Mouse (Mus musculus) left cerebral cortex, adult 8-10 months (tissue): ENCODE data around the gene Fer1l5. TPM values are rescaled to one million over a fixed set of nuclear protein-coding genes. Genes with fewer than 3 reads are reported as not detected.

ENCODE experiments used
- DNase-seq, 2 experiments: peaks; one replicate each; pipeline ENCODE4 v3.0.0; 2022; ENCODE audit warnings: low spot score in 2 of 2
- total RNA-seq, 4 experiments: library from RNA; stranded (reverse); gene quantifications; 2 replicates each; pipeline ENCODE4 v1.2.4; 2022

The Fer1l5 gene
- total RNA-seq, 4 experiments from 2014 or later, result not detected

DNA sequence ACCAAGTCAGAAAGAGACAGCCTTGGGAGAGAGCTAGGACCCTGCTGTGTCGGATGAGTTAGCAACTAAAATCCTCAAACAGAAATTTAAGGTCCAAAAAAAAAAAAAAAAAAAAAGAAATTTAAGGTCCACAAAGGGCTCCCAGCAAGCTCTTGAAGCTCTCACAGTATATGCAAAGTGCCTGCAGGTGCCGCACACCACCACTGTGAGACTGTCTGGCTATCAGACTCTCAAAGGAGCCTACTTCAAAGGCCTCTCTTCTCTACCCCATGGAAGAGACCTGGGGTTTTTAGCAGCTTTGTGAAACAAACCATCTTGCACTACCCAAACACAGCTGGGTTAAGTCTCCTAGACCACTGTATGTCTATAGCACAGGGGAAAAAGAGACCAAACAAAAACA lies 57.4 kb downstream of the Fer1l5 start:
- DNase-seq, result no peak

DNA sequence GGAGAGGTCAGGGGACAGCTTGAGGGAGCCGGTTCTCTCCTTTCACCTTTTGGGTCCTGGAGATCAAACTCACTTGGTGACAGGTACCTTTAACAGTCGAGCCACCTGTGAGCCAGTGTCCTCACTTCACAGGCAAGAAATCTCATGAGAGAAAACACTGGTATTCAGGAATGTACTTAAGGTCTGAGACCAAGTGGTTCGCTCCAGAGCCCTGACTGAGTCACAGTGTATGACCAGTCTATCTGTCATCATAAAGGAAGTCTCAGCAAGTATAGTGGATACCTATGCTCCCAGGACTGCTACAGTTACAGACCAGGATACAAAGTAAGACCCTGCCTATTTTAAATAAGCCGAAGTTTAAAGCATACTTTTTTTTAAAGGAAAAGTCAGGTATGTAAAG lies 60.9 kb downstream of the Fer1l5 start:
- no peak for DNase-seq

DNA sequence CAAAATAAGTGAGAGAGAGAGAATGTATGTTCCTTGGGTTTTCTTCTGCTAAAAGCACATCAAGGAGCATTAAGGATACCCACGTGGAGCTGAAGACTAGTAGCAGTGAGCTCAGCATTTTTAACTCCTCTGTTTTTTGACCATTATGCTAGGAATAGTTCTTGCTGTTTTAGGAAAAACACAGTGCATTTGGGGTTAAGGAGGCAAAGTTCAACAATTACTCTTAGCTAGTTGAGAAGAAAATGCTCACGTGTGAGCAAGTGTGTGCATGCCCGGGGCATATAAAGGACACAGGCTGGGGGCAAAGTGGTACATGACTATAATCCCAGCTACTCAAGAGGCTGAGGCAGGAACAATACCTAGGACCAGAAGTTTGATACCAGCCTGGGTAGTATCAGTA lies 61.5 kb downstream of the Fer1l5 start:
- no peak for DNase-seq

DNA sequence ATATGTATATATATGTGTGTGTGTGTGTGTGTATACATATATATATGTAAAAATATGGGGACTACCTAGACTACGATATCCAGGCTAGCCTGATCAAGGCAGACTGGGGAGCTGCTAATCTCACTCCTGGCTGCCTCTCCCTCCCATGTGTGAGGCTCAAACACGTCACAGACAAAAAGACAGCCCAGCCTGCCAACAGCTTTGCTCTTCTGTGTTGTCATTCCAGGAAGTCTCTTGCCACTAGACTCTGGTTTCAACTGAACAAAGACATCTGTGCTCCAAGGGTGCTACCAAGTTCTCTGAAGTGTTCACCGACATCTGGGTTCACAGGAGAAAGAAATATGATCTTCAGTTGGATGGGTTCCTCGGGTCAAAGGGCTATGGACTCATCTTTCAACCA lies 63.0 kb downstream of the Fer1l5 start:
- no peak for DNase-seq

DNA sequence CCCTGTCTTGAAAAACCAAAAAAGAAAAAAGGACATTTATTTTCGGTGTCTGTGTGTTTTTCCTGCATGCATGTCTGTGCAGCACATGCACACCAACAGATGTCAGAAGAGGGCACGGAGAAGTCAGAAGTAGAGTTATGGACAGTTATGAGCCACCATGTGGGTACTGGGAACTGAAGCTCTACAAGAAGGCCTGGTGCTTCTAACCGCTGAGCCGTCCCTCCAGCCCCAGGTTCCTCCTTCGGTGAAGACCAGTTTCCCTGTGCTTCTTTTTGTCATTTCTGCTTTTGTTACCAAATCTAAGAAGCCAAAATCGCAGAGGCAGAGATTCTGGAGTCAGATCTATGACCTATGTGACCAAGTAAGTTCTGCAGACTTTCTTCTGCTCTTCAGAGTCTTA lies 64.4 kb downstream of the Fer1l5 start:
- DNase-seq, result no peak

DNA sequence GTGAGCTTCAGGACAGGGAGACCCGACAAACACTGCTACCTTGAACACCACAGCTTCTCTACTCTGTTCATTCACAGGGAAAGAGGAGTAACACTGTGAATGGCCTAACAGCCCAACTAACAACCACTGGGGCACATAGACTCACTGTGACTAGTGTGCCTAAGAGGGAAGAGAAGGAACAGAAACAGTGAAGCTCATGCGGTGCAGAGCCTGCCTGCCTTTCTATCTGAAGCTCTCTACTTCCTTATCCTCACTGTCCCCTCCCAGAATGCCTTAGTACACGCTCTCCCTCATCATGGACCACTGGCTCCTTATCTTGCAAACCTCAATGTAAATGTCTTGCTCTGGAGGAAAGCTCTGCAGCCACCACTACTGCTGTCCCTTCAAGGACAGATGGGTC lies 65.1 kb downstream of the Fer1l5 start:
- DNase-seq, result no peak

DNA sequence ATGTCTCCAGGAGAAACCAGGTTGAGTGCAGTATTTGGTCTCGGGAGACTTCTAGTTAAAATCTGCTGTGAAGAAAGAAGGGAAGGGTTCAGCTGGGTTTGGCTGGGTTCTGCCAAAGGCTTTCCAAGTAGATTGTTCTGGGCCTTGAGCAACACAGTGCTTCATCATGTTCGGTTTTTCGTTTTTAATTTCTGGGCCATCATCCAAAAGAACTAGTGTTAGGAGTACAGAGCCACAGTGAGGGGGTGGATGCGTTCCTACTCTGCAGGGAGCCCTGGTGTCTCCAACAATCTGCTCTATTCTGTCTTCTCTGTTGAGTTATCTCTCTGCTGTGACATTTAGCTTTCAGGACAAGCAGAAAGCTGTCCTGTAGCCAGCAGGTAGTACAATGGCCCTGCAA lies 69.0 kb downstream of the Fer1l5 start:
- peak in 1 of 2 experiments; percentile 65 for DNase-seq

DNA sequence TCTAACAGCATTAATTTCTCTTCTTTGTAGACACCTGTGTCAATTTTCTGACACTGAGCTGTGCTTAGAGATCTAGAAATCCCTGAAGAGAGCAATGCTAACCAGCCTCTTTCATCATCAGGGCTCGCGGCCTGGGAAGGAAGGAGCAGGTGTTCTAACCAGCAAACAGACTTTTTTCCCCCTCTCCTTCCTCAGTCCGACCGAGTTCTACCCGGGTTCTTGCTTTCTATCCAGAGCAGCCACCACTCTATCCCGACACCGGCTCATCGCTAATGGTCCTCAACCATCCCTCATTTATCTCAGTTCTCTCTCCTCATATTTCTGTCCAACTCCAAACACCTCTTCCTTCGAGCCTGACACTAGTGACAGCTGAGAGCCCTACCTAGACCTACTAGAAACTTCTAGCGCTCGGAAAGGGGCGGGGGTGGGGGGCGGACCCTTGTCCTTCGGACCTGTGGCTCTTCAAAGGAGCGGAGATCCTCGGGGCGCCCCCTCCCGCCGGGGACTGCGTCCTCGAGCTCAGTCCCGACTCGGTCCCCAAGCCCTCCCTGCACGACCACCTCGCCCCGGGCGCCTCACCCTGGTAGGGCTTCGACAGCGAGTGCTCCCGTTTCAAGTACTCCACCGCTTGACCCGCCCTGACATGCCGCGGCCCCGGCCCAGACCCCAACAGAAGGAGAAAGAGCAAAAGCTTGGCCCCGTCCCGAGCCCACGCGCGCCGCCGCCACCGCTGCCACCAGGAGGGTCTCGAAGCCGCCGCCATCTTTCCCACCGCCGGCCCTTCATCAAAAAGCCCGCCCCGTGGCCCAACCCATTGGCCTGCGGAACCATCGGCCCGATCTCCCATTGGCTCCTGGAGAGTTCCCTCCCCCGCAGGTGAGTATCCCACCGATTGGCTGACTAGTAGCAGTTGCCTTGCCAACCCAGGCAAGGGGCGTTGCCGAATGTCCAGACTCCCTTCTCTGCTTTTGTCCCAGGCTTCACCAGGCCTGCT lies 72.7 kb downstream of the Fer1l5 start, which contains the start of gene Lman2l:
Gene Lman2l (minus strand): TSS at position 801 of the 994 bp plus-strand sequence.
- peak; percentile 84 to 98 for DNase-seq

DNA sequence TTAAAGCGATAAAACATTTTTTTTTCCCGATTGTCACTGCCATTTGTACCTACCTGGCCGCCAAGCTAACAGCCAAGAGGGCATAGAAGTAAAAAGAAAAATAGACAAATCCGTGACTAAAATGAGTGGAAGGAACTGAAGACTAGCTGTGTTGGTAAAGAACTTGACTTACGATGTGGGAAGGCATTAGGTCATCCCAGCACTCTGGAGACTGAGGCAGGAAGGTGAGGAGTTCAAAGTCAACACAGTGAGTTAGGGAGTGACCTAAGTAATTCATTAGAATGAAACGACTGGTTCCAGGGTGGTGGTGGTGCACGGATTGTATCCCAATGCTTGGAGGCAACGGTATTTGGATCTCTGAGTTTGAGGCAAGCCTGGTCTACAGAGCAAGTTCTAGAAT lies 73.4 kb downstream of the Fer1l5 start:
- no peak for DNase-seq

DNA sequence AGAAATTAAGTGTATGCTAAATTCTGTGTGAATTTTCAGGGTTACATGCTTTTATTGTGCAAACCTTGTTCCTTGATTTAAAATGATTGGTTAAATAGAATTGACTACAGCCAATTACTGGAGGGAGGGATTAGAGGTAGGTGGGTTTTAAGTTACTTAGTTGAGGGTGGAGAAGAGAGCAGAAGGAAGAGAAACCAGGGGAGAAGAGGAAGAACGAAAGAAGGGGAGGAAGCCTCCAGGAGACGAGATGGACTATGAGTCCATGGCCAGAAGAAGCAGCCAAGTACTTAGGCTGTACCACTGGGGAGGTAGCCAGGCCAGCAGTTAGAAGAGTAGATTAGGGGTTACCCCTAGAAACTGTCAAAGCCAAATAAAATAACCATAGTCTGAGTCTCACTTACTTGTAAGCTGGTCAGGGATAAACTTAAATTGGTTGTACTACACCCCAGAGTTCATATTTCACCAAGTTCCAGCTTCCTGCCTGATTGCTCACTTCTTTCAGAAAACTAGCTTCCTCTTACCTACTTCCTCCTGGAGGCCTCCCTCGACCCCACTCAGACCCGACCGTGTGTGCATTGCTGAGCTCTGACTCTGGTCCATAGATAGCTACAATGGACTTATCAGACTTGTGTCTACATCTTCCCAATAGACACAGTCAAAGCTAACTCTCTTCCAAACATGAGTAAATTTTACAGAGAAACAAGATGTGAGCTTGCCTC lies 74.2 kb downstream of the Fer1l5 start:
- DNase-seq, result no peak

DNA sequence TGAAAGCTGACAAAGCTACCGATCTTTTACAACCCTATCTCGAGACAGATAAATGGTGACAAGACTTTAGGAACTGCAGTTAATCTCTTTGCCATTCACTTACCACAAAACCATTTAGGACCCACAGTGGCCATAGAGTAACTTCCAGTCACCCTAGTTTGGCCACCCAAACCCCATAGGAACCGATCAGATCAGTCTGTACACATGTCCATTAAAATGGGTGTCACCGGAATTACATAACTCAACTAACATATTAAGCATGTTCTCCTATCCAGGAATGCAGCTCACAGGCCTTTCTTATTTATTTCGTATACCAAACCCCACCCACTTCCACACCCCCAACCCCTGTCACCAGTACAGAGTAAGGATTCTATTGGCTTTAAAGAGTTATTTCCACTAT lies 74.8 kb downstream of the Fer1l5 start:
- DNase-seq, result no peak

DNA sequence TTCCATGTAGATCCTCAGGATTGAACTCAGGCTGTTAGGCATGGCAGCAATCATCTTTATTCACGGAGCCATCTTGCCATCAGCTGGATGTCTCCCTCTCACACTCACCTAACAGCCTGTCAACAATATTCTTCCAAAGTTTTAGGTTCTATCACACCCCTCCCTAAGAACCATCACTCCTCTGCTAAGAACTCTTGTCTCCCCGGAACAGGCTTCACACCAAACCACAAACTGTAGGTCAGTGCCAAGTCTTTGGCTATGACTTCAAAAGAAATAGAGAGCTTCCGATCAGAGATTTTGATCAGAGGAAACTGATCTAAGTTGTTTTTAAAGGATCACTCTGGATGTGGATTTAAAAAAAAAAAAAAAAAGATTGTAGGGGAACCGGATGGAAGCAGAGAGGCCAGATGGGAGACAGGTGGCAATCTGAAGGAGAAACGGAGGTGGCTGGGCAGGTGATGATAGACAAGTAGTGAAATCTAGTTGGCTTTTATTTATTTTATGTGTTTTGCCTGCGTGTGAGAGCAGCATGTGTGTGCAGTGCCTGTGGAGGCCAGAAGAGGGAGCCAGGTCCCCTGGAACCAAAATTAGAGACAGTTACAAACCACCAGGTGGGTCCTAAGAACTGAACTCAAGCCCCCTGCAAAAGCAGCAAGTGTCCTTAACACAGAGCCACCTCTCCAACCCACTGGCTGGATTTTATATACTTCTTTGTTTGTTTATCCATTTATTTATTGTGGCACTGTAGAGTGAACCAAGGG lies 82.1 kb downstream of the Fer1l5 start:
- DNase-seq, result no peak

DNA sequence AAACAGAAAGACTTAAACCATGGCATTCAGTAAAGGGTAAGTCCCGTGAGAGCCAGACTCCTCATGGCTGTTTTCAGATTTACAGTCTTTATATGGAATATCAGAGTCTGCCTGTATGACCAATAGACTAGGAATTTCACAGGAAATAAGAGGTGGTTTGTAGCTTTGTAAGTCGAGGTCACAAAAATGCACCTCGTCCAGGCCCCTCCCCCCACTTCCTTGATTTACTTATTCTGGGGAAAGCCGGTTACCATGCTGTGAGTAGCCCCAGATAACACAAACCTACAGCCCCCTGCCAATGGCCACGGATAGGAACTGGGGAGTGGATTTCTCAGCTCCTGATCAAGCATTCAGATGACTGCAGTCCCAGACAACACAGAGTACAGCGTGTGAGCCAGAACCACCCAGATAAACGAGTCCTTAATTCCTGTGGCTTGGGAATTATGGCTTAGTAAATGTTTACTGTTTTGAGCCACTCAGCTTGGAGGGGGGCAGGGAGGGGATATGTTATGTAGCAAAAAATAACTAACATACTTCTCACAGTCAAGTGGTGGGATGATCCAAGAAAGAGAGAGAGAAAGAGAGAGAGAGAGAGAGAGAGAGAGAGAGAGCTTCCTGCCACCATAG lies 85.4 kb downstream of the Fer1l5 start:
- DNase-seq, result no peak

DNA sequence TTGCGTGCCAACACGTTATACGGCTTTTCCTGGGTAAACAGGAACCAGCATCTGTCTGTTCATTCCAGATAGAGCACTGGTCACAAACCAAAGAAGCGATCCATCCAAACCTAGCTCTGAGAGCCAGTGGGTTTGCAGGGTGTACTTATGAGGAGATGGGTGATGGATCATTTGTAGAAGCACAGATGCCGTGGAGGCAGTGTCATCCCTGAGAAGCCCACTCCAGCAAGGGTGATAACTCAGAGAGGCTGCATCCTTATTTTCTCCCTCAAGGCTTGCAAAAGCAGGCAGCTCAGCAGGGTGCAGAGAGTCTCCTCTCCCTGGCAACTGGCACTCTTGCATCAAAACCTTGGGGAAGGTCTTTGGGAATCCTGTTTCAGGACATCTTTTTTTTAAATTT lies 86.1 kb downstream of the Fer1l5 start:
- DNase-seq, result no peak

DNA sequence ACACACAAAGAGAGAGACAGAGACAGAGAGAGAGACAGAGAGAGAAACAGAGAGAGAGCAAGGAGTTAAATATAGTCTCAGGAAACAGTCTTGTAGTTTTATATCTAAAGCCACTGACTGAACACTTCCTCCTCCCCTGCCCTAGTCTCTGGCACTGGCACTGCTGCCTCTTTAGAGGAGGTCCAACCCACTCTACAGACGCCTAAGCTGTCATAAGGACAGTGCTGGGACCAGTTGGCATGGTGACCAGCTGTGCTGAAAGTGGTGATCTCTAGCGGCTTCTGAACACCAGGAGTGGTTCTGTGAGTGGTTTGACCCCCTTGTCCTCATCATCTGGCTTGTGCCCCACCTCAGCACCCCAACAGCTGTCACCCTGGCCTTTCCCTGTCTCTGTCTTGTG lies 89.7 kb downstream of the Fer1l5 start:
- no peak for DNase-seq

DNA sequence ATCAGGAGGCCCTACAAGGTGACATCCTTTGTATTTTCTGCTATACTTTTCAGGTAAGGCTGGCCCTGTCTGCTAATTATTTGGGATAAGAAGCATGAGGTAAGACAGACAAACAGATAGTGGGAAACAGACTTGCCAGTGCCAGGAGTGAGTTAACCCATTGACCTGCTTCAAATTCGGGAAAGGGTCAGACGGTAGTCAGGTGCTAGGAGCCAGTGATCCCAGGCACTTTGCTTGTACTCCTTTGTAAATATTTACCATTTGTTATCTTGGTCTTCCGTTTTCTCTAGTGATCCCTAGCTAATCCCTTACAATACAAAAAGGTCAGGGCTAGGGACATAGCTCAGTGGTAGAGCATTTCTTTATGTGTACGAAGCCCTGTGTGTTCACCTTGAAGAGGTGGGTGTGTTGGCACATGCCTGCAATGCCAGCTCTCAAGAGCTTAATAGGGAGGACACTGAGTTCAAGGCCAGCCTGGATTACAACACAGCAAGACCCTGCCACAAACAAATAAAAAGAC lies 93.6 kb downstream of the Fer1l5 start:
- DNase-seq, result no peak

DNA sequence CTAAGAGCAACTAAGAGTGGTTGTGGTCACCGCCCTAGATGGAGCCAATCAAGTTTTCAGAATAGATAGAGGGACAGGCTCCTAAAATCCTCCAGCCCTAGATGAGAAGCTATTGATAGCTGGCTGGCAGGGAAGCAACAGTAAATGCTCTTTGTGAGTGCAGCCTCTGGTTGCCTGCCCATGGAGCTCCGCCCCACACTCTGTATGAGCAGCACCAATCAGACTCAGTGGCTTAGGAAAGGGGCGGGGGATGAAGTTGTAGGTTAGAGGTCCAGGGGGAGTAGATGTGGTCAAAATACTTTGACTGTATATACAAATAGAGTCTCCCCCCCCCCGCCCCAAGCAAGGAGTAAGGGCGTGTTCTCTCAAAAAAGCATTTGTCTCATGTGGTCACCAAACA lies 95.4 kb downstream of the Fer1l5 start:
- no peak for DNase-seq

DNA sequence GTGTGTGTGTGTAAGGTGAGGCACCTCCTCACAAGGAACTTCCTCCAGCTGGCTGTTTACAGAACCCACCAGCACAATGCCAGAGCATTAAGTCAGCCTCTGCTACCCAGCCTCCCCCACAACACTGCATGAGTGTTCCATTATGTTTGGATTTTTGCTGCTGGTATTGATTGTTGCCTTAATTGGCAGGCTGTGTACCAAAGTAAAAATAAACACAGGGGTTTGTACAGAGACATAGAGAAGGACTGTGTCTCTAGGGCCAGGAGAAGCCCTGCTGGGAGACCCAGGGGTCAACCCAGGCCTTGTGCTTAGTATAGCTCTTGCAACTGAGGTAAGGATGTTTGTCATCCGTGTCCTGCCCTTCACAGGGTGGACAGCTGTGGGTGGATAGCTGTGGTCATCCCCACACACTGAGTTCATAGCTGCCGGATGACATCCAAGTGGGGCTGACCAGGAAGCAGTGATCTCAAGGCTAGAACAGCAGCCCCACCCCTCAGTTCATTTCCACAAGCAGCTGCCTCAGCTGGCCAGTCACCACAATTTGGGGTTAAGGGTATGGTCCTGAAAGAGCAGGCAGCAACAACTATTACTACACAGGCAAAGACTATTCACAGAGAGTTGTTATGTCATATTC lies 97.8 kb downstream of the Fer1l5 start:
- no peak for DNase-seq

DNA sequence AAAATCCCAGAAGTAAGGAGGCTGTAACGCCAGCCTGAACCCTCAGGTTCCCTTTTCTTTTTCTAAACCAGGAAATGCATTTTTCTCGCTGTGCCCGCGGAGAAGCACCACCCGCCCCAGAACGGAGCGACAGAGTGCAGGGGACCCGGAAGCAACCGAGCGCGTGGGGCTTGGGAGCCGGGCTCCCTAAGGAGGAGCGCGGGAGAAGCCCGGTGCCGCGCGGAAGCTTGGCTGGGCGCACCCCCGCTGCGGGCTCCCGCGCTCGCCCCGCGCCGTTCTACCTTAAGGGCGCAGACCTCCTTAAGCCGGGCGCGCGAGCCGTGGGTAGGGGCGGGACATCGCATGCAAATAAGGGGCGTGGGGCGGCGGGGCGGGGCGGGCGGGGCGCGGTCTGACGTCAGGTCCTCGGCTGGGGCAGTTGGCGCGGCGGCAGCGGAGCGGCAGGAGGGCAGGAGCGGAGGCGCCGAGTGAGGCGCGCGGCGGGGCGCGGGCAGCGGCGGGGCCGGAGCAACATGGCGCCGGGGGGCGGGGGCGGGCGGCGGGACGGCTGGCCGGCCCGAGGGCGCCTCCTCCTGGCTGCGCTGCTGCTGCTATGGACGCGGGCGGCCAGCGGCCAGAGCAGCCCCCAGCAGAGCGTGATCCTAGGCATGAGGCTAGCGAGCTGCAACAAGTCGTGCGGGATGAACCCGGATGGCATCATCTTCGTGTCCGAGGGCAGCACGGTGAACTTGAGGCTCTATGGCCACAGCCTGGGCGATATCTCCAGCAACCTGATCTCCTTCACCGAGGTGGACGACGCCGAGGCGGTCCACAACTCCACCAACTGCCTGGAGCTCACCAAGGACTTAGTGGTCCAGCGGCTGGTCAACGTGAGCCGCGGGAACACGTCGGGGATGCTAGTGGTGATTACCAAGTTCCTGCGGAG lies 99.4 kb downstream of the Fer1l5 start, which contains the start of gene Cnnm4:
Gene Cnnm4 (plus strand): TSS at position 440 of the 925 bp plus-strand sequence.
- peak; percentile 57 to 84 for DNase-seq
